Mouse (Mus musculus) intestine, embryonic 14.5 days (tissue): Measurements from ENCODE around the gene Naa38. TPM values are rescaled to one million over a fixed set of nuclear protein-coding genes. Genes with fewer than 3 reads are reported as not detected.
A peak's percentile ranks its signal among the peaks of the same experiment; 100 is the strongest.

ENCODE experiments used
- ATAC-seq: fragments of 200-750 bp; cut with Nextera tagmentation; replicated peaks from 2 replicates; pipeline ENCODE4 v1.8.0; 2017; ENCODE audit warnings: low read depth, moderate number of reproducible peaks, moderate TSS enrichment, moderate library complexity; ENCODE audit not compliant: low FRiP score, low TSS enrichment
- DNase-seq: peaks from one replicate; pipeline ENCODE4 v3.0.0-alpha.2; 2018; ENCODE audit warnings: low spot score
- H3K27ac ChIP-seq: fragments of 300-500 bp; sonication (generic); 2 replicates; pipeline ENCODE4 v1.5.1; 2014; ENCODE audit warnings: low read depth, mild to moderate bottlenecking, control low read depth
- H3K27me3 ChIP-seq: fragments of 300-500 bp; sonication (generic); replicated peaks from 2 replicates; pipeline ENCODE4 v1.6.1; 2014; ENCODE audit warnings: low read length, control low read depth; ENCODE audit not compliant: control insufficient read depth, insufficient read depth
- H3K36me3 ChIP-seq: fragments of 300-500 bp; sonication (generic); 2 replicates; pipeline ENCODE4 v1.6.1; 2014; ENCODE audit warnings: low read length, control low read depth; ENCODE audit not compliant: control insufficient read depth, insufficient read depth
- H3K4me1 ChIP-seq: fragments of 300-500 bp; sonication (generic); replicated peaks from 2 replicates; pipeline ENCODE4 v1.6.1; 2014; ENCODE audit warnings: low read length, control low read depth, mixed read lengths; ENCODE audit not compliant: control insufficient read depth, insufficient read depth
- H3K4me2 ChIP-seq: fragments of 300-500 bp; sonication (generic); 2 replicates; pipeline ENCODE4 v1.6.1; 2014; ENCODE audit warnings: low read length
- H3K4me3 ChIP-seq: fragments of 300-500 bp; sonication (generic); 2 replicates; pipeline ENCODE4 v1.5.1; 2014; ENCODE audit warnings: low read depth, low read length, control low read depth, mixed read lengths
- H3K9ac ChIP-seq: fragments of 300-500 bp; sonication (generic); 2 replicates; pipeline ENCODE4 v1.6.1; 2014; ENCODE audit warnings: mild to moderate bottlenecking, low read length
- H3K9me3 ChIP-seq: fragments of 300-500 bp; sonication (generic); 2 replicates; pipeline ENCODE4 v1.6.1; 2016; ENCODE audit warnings: low read length, control low read depth; ENCODE audit not compliant: control insufficient read depth
- WGBS: fragments of 180-500 bp; shearing (Covaris S2); extraction: QIAGEN DNeasy Blood & Tissue Kit; methylation state at CpG from one replicate; pipeline ENCODE4 v1.1.7; 2014; 5-methylcytosine and 5-hydroxymethylcytosine counted together
- polyA plus RNA-seq: library from polyadenylated mRNA; unstranded; fragments of >200 nt; fragmentation: Nextera tagmentation; extraction: Ambion mirVana; gene quantifications from 2 replicates; pipeline ENCODE4 v1.2.1, GENCODE M21; 2014

Naa38 gene
- polyA plus RNA-seq, 1 experiment from 2014 or later, result 197 TPM

- WGBS, result under 1% methylated on average over 19 of the region's 19 CpGs
- no peaks in the 10 kb centered on the region for H3K36me3 ChIP-seq
- peak overlapping the region; percentile 86 for H3K27ac ChIP-seq
- H3K9me3 ChIP-seq, result no peaks in the 10 kb centered on the region
- ATAC-seq, result no peak
- H3K27me3 ChIP-seq, result peaks cover 22% of the 10 kb centered on the region
- peak; percentile 76 for DNase-seq
- peak overlapping the region; percentile 49 for H3K9ac ChIP-seq
- peak overlapping the region; percentile 90 for H3K4me3 ChIP-seq
- peak overlapping the region; percentile 94 for H3K4me2 ChIP-seq
- peaks cover 29% of the 10 kb centered on the region for H3K4me1 ChIP-seq
Observed at GRCm38 (mm10) chr11:69419443-69419812, 24.1 kb downstream of the Naa38 start.

GRCm38 (mm10) chr11:69419813-69420553 lies 24.7 kb downstream of the Naa38 start:
- H3K4me1 ChIP-seq, result peaks cover 24% of the 10 kb centered on the region
- H3K27me3 ChIP-seq, result peaks cover 22% of the 10 kb centered on the region
- H3K4me2 ChIP-seq, result peak overlapping the region; percentile 94
- peak overlapping the region; percentile 86 for H3K27ac ChIP-seq
- ATAC-seq (no peak), DNase-seq (peak; percentile 74)
- WGBS, result under 1% methylated on average over 30 of the region's 31 CpGs
- H3K9me3 ChIP-seq, result no peaks in the 10 kb centered on the region
- peak overlapping the region; percentile 49 for H3K9ac ChIP-seq
- no peaks in the 10 kb centered on the region for H3K36me3 ChIP-seq
- peak overlapping the region; percentile 90 for H3K4me3 ChIP-seq

- Histone ChIP-seq H3K4me3 (peak overlapping the region; percentile 90), H3K9ac (no peak overlapping the region), H3K27ac (no peak overlapping the region), H3K36me3 (no peaks in the 10 kb centered on the region), H3K4me1 (peaks cover 21% of the 10 kb centered on the region), H3K4me2 (peak overlapping the region; percentile 94), H3K9me3 (no peaks in the 10 kb centered on the region), H3K27me3 (peaks cover 22% of the 10 kb centered on the region)
- DNase-seq (peak; percentile 64), ATAC-seq (no peak)
- 13% methylated on average over 10 of the region's 10 CpGs for WGBS
Observed at GRCm38 (mm10) chr11:69420554-69421000, 25.3 kb downstream of the Naa38 start.

GRCm38 (mm10) chr11:69421131-69421977 lies 26.1 kb downstream of the Naa38 start:
- no peak for ATAC-seq
- Histone ChIP-seq H3K27me3 (peaks cover 22% of the 10 kb centered on the region), H3K9ac (no peak overlapping the region), H3K4me3 (no peak overlapping the region), H3K27ac (no peak overlapping the region), H3K9me3 (no peaks in the 10 kb centered on the region), H3K4me2 (no peak overlapping the region), H3K4me1 (peaks cover 21% of the 10 kb centered on the region), H3K36me3 (no peaks in the 10 kb centered on the region)
- 21% methylated on average over 25 of the region's 25 CpGs for WGBS
- no peak for DNase-seq

GRCm38 (mm10) chr11:69422842-69423241 lies 27.6 kb downstream of the Naa38 start:
- H3K9me3 ChIP-seq, result no peaks in the 10 kb centered on the region
- 87% methylated on average over 10 of the region's 10 CpGs for WGBS
- ATAC-seq (no peak), DNase-seq (no peak)
- peaks cover 22% of the 10 kb centered on the region for H3K27me3 ChIP-seq
- no peak overlapping the region for H3K27ac ChIP-seq
- no peak overlapping the region for H3K4me3 ChIP-seq
- H3K4me1 ChIP-seq, result peaks cover 16% of the 10 kb centered on the region
- H3K36me3 ChIP-seq, result no peaks in the 10 kb centered on the region
- no peak overlapping the region for H3K9ac ChIP-seq
- H3K4me2 ChIP-seq, result no peak overlapping the region

- H3K4me3 ChIP-seq, result no peak overlapping the region
- H3K27ac ChIP-seq, result no peak overlapping the region
- ATAC-seq, result no peak
- H3K4me2 ChIP-seq, result no peak overlapping the region
- H3K9me3 ChIP-seq, result no peaks in the 10 kb centered on the region
- H3K4me1 ChIP-seq, result peaks cover 16% of the 10 kb centered on the region
- H3K27me3 ChIP-seq, result peaks cover 22% of the 10 kb centered on the region
- 62% methylated on average over 6 of the region's 6 CpGs for WGBS
- H3K36me3 ChIP-seq, result no peaks in the 10 kb centered on the region
- DNase-seq, result no peak
- no peak overlapping the region for H3K9ac ChIP-seq
Observed at GRCm38 (mm10) chr11:69423885-69424284, 28.6 kb downstream of the Naa38 start.

GRCm38 (mm10) chr11:69426246-69426645 lies 31.0 kb downstream of the Naa38 start:
- H3K4me3 ChIP-seq, result no peak overlapping the region
- ATAC-seq, result no peak
- no peak overlapping the region for H3K9ac ChIP-seq
- DNase-seq, result no peak
- H3K9me3 ChIP-seq, result no peaks in the 10 kb centered on the region
- H3K4me1 ChIP-seq, result peaks cover 3% of the 10 kb centered on the region; the same call in 1 of the 2 replicates
- no peak overlapping the region for H3K27ac ChIP-seq
- H3K27me3 ChIP-seq, result peaks cover 15% of the 10 kb centered on the region
- H3K4me2 ChIP-seq, result no peak overlapping the region
- no peaks in the 10 kb centered on the region for H3K36me3 ChIP-seq
- 80% methylated on average over 2 of the region's 2 CpGs for WGBS

GRCm38 (mm10) chr11:69428751-69429150 lies 33.5 kb downstream of the Naa38 start:
- DNase-seq, result no peak
- no peaks in the 10 kb centered on the region for H3K36me3 ChIP-seq
- H3K9me3 ChIP-seq, result no peaks in the 10 kb centered on the region
- no peak for ATAC-seq
- peaks cover 8% of the 10 kb centered on the region; the same call in 1 of the 2 replicates for H3K4me1 ChIP-seq
- H3K9ac ChIP-seq, result no peak overlapping the region
- no peak overlapping the region for H3K27ac ChIP-seq
- H3K4me3 ChIP-seq, result no peak overlapping the region
- 17% methylated on average over 4 of the region's 4 CpGs for WGBS
- H3K27me3 ChIP-seq, result no peaks in the 10 kb centered on the region
- no peak overlapping the region for H3K4me2 ChIP-seq
